Mouse (Mus musculus) E14TG2a.4 (cell line): ENCODE results near the gene Ccdc51.

Source experiments
- CTCF ChIP-seq: conservative IDR thresholded peaks from 2 replicates; pipeline ENCODE4 v1.5.1; 2014; ENCODE audit warnings: low read length
- NANOG ChIP-seq: IDR thresholded peaks from 2 replicates; pipeline ENCODE4 v1.6.1; 2014; ENCODE audit warnings: borderline replicate concordance, low read length, mixed read lengths
- POU5F1 ChIP-seq: IDR thresholded peaks from 2 replicates; pipeline ENCODE4 v1.6.1; 2014; ENCODE audit warnings: low read length, borderline replicate concordance

DNA sequence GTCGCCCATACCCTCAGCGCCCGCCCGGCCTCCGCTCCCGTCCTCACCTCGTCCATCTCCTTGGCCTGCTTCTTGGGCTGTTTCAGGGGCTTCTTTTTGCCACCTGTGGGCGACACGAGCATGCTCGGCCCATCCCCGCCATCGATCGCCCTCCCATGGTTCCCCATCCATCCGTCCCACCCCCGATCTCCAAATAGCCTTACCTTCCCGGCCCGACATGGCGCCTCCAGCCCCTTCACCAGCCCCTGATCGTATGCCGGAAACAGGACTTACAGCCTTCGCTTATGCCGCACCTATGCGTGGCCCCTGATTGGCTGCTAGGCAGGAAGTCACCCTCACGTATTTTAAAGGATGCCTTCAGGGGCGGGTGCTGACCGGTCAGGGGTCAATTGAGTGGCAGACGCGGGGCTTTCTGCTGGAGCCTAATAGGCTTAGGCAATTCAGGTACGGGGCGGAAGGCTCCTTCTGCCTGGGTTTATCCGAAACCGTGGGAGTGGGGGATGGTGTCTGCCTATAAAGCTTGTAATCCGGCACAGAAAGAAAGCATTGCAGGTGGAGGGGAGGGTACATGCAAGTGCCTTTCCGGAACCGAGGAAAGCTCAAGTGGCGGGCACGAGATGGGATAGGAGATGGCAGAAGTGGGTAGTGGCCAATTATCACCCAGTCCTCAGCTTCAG lies at the start of gene Ccdc51, which contains the start of gene Tma7:
- TF ChIP-seq CTCF (no peak), NANOG (peak; percentile 53), POU5F1 (no peak)
